Mouse (Mus musculus) kidney, embryonic 16.5 days (tissue): ENCODE measurements around the gene Me1. TPM values are rescaled to one million over a fixed set of nuclear protein-coding genes. Genes with fewer than 3 reads are reported as not detected.

Source experiments
- ATAC-seq: fragments of 200-750 bp; cut with Nextera tagmentation; 2 replicates; pipeline ENCODE4 v1.8.0; 2017; ENCODE audit warnings: moderate TSS enrichment; ENCODE audit not compliant: low FRiP score, low TSS enrichment
- H3K27ac ChIP-seq: fragments of 300-500 bp; sonication (generic); 2 replicates; pipeline ENCODE4 v1.5.1; 2014; ENCODE audit warnings: low read length
- H3K27me3 ChIP-seq: fragments of 300-500 bp; sonication (generic); 2 replicates; pipeline ENCODE4 v1.6.1; 2014; ENCODE audit warnings: low read length, control low read depth, mixed read lengths; ENCODE audit not compliant: insufficient read depth
- H3K36me3 ChIP-seq: fragments of 300-500 bp; sonication (generic); 2 replicates; pipeline ENCODE4 v1.6.1; 2014; ENCODE audit warnings: low read length, control low read depth, mixed read lengths; ENCODE audit not compliant: insufficient read depth
- H3K4me1 ChIP-seq: fragments of 300-500 bp; sonication (generic); 2 replicates; pipeline ENCODE4 v1.6.1; 2014; ENCODE audit warnings: low read length, control low read depth, mixed read lengths; ENCODE audit not compliant: insufficient read depth
- H3K4me2 ChIP-seq: fragments of 300-500 bp; sonication (generic); replicated peaks from 2 replicates; pipeline ENCODE4 v1.6.1; 2014; ENCODE audit warnings: low read depth, low read length
- H3K4me3 ChIP-seq: fragments of 300-500 bp; sonication (generic); 2 replicates; pipeline ENCODE4 v1.5.1; 2014; ENCODE audit warnings: mild to moderate bottlenecking, low read length
- H3K9ac ChIP-seq: fragments of 300-500 bp; sonication (generic); replicated peaks from 2 replicates; pipeline ENCODE4 v1.6.1; 2014; ENCODE audit warnings: low read length
- H3K9me3 ChIP-seq: fragments of 300-500 bp; sonication (generic); 2 replicates; pipeline ENCODE4 v1.6.1; 2016; ENCODE audit warnings: low read length, control low read depth
- WGBS: fragments of 180-500 bp; shearing (Covaris S2); extraction: QIAGEN DNeasy Blood & Tissue Kit; methylation state at CpG from one replicate; pipeline ENCODE4 v1.1.7; 2014; 5-methylcytosine and 5-hydroxymethylcytosine counted together
- polyA plus RNA-seq: library from polyadenylated mRNA; unstranded; fragments of >200 nt; fragmentation: Nextera tagmentation; extraction: Ambion mirVana; gene quantifications from 2 replicates; pipeline ENCODE4 v1.2.1, GENCODE M21; 2015

Me1 gene
- polyA plus RNA-seq, 1 experiment from 2014 or later = 16.1 TPM

- no peak overlapping the region for H3K4me3 ChIP-seq
- H3K4me2 ChIP-seq = no peak overlapping the region
- ATAC-seq = no peak
- no peaks in the 10 kb centered on the region for H3K9me3 ChIP-seq
- H3K4me1 ChIP-seq = 0 out of 2 replicates have a peak, but pooled peaks cover 3% of the 10 kb centered on the region
- no peak overlapping the region for H3K9ac ChIP-seq
- H3K36me3 ChIP-seq = no peaks in the 10 kb centered on the region
- no peak overlapping the region for H3K27ac ChIP-seq
- WGBS = 70% methylated on average over 8 of the region's 8 CpGs
- no peaks in the 10 kb centered on the region for H3K27me3 ChIP-seq
Observed at GRCm38 (mm10) chr9:86668590-86669252, 27.0 kb downstream of the Me1 start.

- no peaks in the 10 kb centered on the region for H3K27me3 ChIP-seq
- no peak overlapping the region for H3K4me2 ChIP-seq
- ATAC-seq = no peak
- H3K36me3 ChIP-seq = no peaks in the 10 kb centered on the region
- no peaks in the 10 kb centered on the region for H3K9me3 ChIP-seq
- 0 out of 2 replicates have a peak, but pooled peaks cover 3% of the 10 kb centered on the region for H3K4me1 ChIP-seq
- 72% methylated on average over 7 of the region's 7 CpGs for WGBS
- no peak overlapping the region for H3K4me3 ChIP-seq
- no peak overlapping the region for H3K9ac ChIP-seq
- no peak overlapping the region for H3K27ac ChIP-seq
Observed at GRCm38 (mm10) chr9:86667138-86667750, 28.5 kb downstream of the Me1 start.

GRCm38 (mm10) chr9:86661679-86662078 is 34.1 kb downstream of the Me1 start:
- H3K4me2 ChIP-seq = no peak overlapping the region
- H3K36me3 ChIP-seq = no peaks in the 10 kb centered on the region
- WGBS = 95% methylated on average over 6 of the region's 6 CpGs
- ATAC-seq = no peak
- H3K9me3 ChIP-seq = 0 out of 2 replicates have a peak, but pooled peaks cover 4% of the 10 kb centered on the region
- H3K9ac ChIP-seq = no peak overlapping the region
- H3K4me3 ChIP-seq = no peak overlapping the region
- H3K27ac ChIP-seq = no peak overlapping the region
- H3K4me1 ChIP-seq = no peaks in the 10 kb centered on the region
- H3K27me3 ChIP-seq = no peaks in the 10 kb centered on the region

GRCm38 (mm10) chr9:86661266-86661665 is 34.5 kb downstream of the Me1 start:
- WGBS = 91% methylated on average over 3 of the region's 3 CpGs
- Histone ChIP-seq H3K27ac (no peak overlapping the region), H3K36me3 (no peaks in the 10 kb centered on the region), H3K9me3 (0 out of 2 replicates have a peak, but pooled peaks cover 4% of the 10 kb centered on the region), H3K4me2 (no peak overlapping the region), H3K9ac (no peak overlapping the region), H3K27me3 (no peaks in the 10 kb centered on the region), H3K4me3 (no peak overlapping the region), H3K4me1 (no peaks in the 10 kb centered on the region)
- no peak for ATAC-seq

- no peak overlapping the region for H3K4me2 ChIP-seq
- ATAC-seq = no peak
- no peaks in the 10 kb centered on the region for H3K36me3 ChIP-seq
- WGBS = 74% methylated on average over 2 of the region's 2 CpGs
- no peak overlapping the region for H3K4me3 ChIP-seq
- no peak overlapping the region for H3K27ac ChIP-seq
- 0 out of 2 replicates have a peak, but pooled peaks cover 4% of the 10 kb centered on the region for H3K9me3 ChIP-seq
- no peaks in the 10 kb centered on the region for H3K27me3 ChIP-seq
- H3K9ac ChIP-seq = no peak overlapping the region
- H3K4me1 ChIP-seq = no peaks in the 10 kb centered on the region
Observed at GRCm38 (mm10) chr9:86660327-86660726, 35.4 kb downstream of the Me1 start.

GRCm38 (mm10) chr9:86658347-86658746 is 37.4 kb downstream of the Me1 start:
- no peaks in the 10 kb centered on the region for H3K36me3 ChIP-seq
- H3K4me2 ChIP-seq = no peak overlapping the region
- WGBS = 63% methylated on average over 4 of the region's 4 CpGs

GRCm38 (mm10) chr9:86652194-86652593 is 43.6 kb downstream of the Me1 start:
- WGBS = 58% methylated on average over 1 of the region's 1 CpGs
- Histone ChIP-seq H3K9ac (no peak overlapping the region), H3K4me1 (no peaks in the 10 kb centered on the region)

More at GRCm38 (mm10) chr9:86658347-86658746, 37.4 kb downstream of the Me1 start:
- Histone ChIP-seq H3K27me3 (no peaks in the 10 kb centered on the region), H3K27ac (no peak overlapping the region), H3K9ac (no peak overlapping the region), H3K4me1 (no peaks in the 10 kb centered on the region), H3K4me3 (no peak overlapping the region), H3K9me3 (0 out of 2 replicates have a peak, but pooled peaks cover 4% of the 10 kb centered on the region)
- ATAC-seq = no peak

GRCm38 (mm10) chr9:86651254-86651653 is 44.5 kb downstream of the Me1 start:
- Histone ChIP-seq H3K27me3 (no peaks in the 10 kb centered on the region), H3K9me3 (no peaks in the 10 kb centered on the region), H3K4me1 (no peaks in the 10 kb centered on the region), H3K4me2 (no peak overlapping the region), H3K36me3 (no peaks in the 10 kb centered on the region), H3K9ac (no peak overlapping the region), H3K27ac (no peak overlapping the region), H3K4me3 (no peak overlapping the region)
- ATAC-seq = no peak
- 76% methylated on average over 3 of the region's 3 CpGs for WGBS

More at GRCm38 (mm10) chr9:86652194-86652593, 43.6 kb downstream of the Me1 start:
- H3K27me3 ChIP-seq = no peaks in the 10 kb centered on the region
- ATAC-seq = no peak
- no peaks in the 10 kb centered on the region for H3K36me3 ChIP-seq
- no peak overlapping the region for H3K4me2 ChIP-seq
- H3K27ac ChIP-seq = no peak overlapping the region
- H3K9me3 ChIP-seq = no peaks in the 10 kb centered on the region
- H3K4me3 ChIP-seq = no peak overlapping the region

GRCm38 (mm10) chr9:86650822-86651221 is 44.9 kb downstream of the Me1 start:
- H3K4me2 ChIP-seq = no peak overlapping the region
- H3K36me3 ChIP-seq = no peaks in the 10 kb centered on the region
- H3K9me3 ChIP-seq = no peaks in the 10 kb centered on the region
- no peak for ATAC-seq
- no peak overlapping the region for H3K27ac ChIP-seq
- H3K27me3 ChIP-seq = no peaks in the 10 kb centered on the region
- no peaks in the 10 kb centered on the region for H3K4me1 ChIP-seq
- H3K4me3 ChIP-seq = no peak overlapping the region
- 89% methylated on average over 5 of the region's 5 CpGs for WGBS
- H3K9ac ChIP-seq = no peak overlapping the region

- Histone ChIP-seq H3K36me3 (no peaks in the 10 kb centered on the region), H3K27ac (no peak overlapping the region), H3K9ac (no peak overlapping the region), H3K9me3 (no peaks in the 10 kb centered on the region), H3K27me3 (no peaks in the 10 kb centered on the region), H3K4me2 (no peak overlapping the region), H3K4me3 (no peak overlapping the region), H3K4me1 (no peaks in the 10 kb centered on the region)
- no peak for ATAC-seq
- 66% methylated on average over 7 of the region's 7 CpGs for WGBS
Observed at GRCm38 (mm10) chr9:86647931-86648550, 47.7 kb downstream of the Me1 start.
